8 mouse cellular contexts compared by ENCODE assay signal in genomic region chr19:44989567-44990495, GRCm38 (mm10). TPM values are rescaled to one million over a fixed set of nuclear protein-coding genes. Genes with fewer than 3 reads are reported as not detected.
A peak's percentile ranks its signal among the peaks of the same experiment; 100 is the strongest.
DNase-seq lines count a peak whose midpoint lies in the region; ATAC-seq and TF ChIP-seq lines count a peak whose summit lies in the region.

No protein-coding gene starts in this region.

- H3K4me2 ChIP-seq in kidney, embryonic 16.5 days (replicated peaks; ENCODE audit: low read depth, low read length), result peak overlapping the region; percentile 99
- H3K4me2 ChIP-seq in midbrain, embryonic 16.5 days (ENCODE audit: low read length), result peak overlapping the region; percentile 76

- no peak overlapping the region for H3K27ac ChIP-seq in testis, adult 2 months (ENCODE audit: control insufficient read depth, insufficient read depth, low read depth, low read length)
- peak overlapping the region; percentile 54; the same call in 1 of the 2 replicates for H3K27ac ChIP-seq in kidney, embryonic 16.5 days (ENCODE audit: low read length)
- H3K27ac ChIP-seq in midbrain, embryonic 16.5 days (ENCODE audit: low read length), result peak overlapping the region; percentile 69

- H3K4me3 ChIP-seq in testis, adult 2 months (ENCODE audit: control insufficient read depth, low read depth, low read length), result peak overlapping the region; percentile 64
- H3K4me3 ChIP-seq in kidney, embryonic 16.5 days (ENCODE audit: low read length), result peak overlapping the region; percentile 65
- peak overlapping the region; percentile 63 for H3K4me3 ChIP-seq in midbrain, embryonic 16.5 days (ENCODE audit: low read depth, low read length)

- H3K9ac ChIP-seq in kidney, embryonic 16.5 days (replicated peaks; ENCODE audit: low read length), result peak overlapping the region; percentile 70
- H3K9ac ChIP-seq in midbrain, embryonic 16.5 days (ENCODE audit: low read depth, low read length), result peak overlapping the region; percentile 85

- no peak for TF ChIP-seq POLR2A in testis, adult 2 months (IDR thresholded peaks at IDR 0.05; ENCODE audit: control insufficient read depth, low read depth, low read length)

- H3K36me3 ChIP-seq in testis, adult 2 months (ENCODE audit: control insufficient read depth, insufficient read depth, low read length), result no peaks in the 10 kb centered on the region
- H3K36me3 ChIP-seq in kidney, embryonic 16.5 days (ENCODE audit: insufficient read depth, low read length), result no peaks in the 10 kb centered on the region
- H3K36me3 ChIP-seq in midbrain, embryonic 16.5 days (ENCODE audit: control insufficient read depth, insufficient read depth, low read length), result 0 out of 2 replicates have a peak, but pooled peaks cover 3% of the 10 kb centered on the region

- no peak for TF ChIP-seq CTCF in testis, adult 2 months (IDR thresholded peaks at IDR 0.05; ENCODE audit: control insufficient read depth, insufficient read depth, insufficient replicate concordance, low read depth, low read length)

- H3K4me1 ChIP-seq in testis, adult 2 months (ENCODE audit: control insufficient read depth, insufficient read depth, low read length), result peaks cover 14% of the 10 kb centered on the region
- H3K4me1 ChIP-seq in kidney, embryonic 16.5 days (ENCODE audit: insufficient read depth, low read length), result peaks cover 46% of the 10 kb centered on the region
- H3K4me1 ChIP-seq in midbrain, embryonic 16.5 days (ENCODE audit: control insufficient read depth, insufficient read depth, low read length), result peaks cover 16% of the 10 kb centered on the region

- DNase-seq in adrenal gland, adult 2 months, result peak; percentile 42
- no peak for DNase-seq in adrenal gland, adult 18-20 months (ENCODE audit: low spot score in 2 of 2)
- no peak for DNase-seq in testis, postnatal 10 days (ENCODE audit: low spot score)
- DNase-seq in right cerebral cortex, adult 2 months (ENCODE audit: low spot score in 2 of 2), result no peak
- DNase-seq in urinary bladder, postnatal 14 days (ENCODE audit: low spot score), result no peak

- 0 out of 2 replicates have a peak, but pooled peaks cover 2% of the 10 kb centered on the region for H3K27me3 ChIP-seq in testis, adult 2 months (ENCODE audit: control insufficient read depth, insufficient read depth, low read length)
- no peaks in the 10 kb centered on the region for H3K27me3 ChIP-seq in kidney, embryonic 16.5 days (ENCODE audit: insufficient read depth, low read length)
- H3K27me3 ChIP-seq in midbrain, embryonic 16.5 days (ENCODE audit: control insufficient read depth, insufficient read depth, low read depth, low read length), result no peaks in the 10 kb centered on the region

- no peaks in the 10 kb centered on the region for H3K9me3 ChIP-seq in kidney, embryonic 16.5 days (ENCODE audit: low read length)
- no peaks in the 10 kb centered on the region for H3K9me3 ChIP-seq in midbrain, embryonic 16.5 days (replicated peaks; ENCODE audit: control insufficient read depth, low read length, poor library complexity, severe bottlenecking)

- 6% methylated on average over 22 of the region's 22 CpGs for WGBS in kidney, embryonic 16.5 days
- 5% methylated on average over 22 of the region's 22 CpGs for WGBS in midbrain, embryonic 16.5 days

- 0 out of 2 replicates have a peak, but pooled peaks have one; percentile 8 for ATAC-seq in kidney, embryonic 16.5 days (ENCODE audit: low FRiP score, low TSS enrichment)
- ATAC-seq in midbrain, embryonic 16.5 days, result peak; percentile 46

RNA-seq across cellular contexts. Expression of gene Sema4g, which starts 0.9 kb away (rescaled TPM):
- 1 to 10 TPM; 6.3 to 7.7 TPM for total RNA-seq in adrenal gland, adult 2 months (2021)
- 9.4 and 13.4 TPM in 2 replicates for polyA plus RNA-seq in adrenal gland, adult 2 months (2012; rRNA removed)
- 1 to 10 TPM; 4.1 to 5.5 TPM for total RNA-seq in adrenal gland, adult 18-20 months (2021)
- 11.2 and 12.5 TPM in 2 replicates for polyA plus RNA-seq in testis, adult 2 months (2012; rRNA removed)
- 6.5 and 7.0 TPM in 2 replicates for polyA plus RNA-seq in kidney, embryonic 16.5 days (2015; fragmentation: Nextera tagmentation; extraction: Ambion mirVana)
- 16.5 and 16.9 TPM in 2 replicates for polyA plus RNA-seq in midbrain, embryonic 16.5 days (2015; fragmentation: Nextera tagmentation; extraction: Ambion mirVana)

RNA-seq across cellular contexts. Expression of gene Twnk, which starts 15.6 kb away (rescaled TPM):
- total RNA-seq in adrenal gland, adult 2 months (2021), result 10 to 100 TPM; 24.7 to 37.1 TPM
- 7.5 and 9.6 TPM in 2 replicates for polyA plus RNA-seq in adrenal gland, adult 2 months (2012; rRNA removed)
- total RNA-seq in adrenal gland, adult 18-20 months (2021), result 10 to 100 TPM; 24.7 to 30.5 TPM
- polyA plus RNA-seq in testis, adult 2 months (2012; rRNA removed), result 5.2 and 6.2 TPM in 2 replicates
- polyA plus RNA-seq in kidney, embryonic 16.5 days (2015; fragmentation: Nextera tagmentation; extraction: Ambion mirVana), result 28.4 and 31.5 TPM in 2 replicates
- 13.6 and 16.0 TPM in 2 replicates for polyA plus RNA-seq in midbrain, embryonic 16.5 days (2015; fragmentation: Nextera tagmentation; extraction: Ambion mirVana)

RNA-seq across cellular contexts. Expression of gene Mrpl43, which starts 16.4 kb away (rescaled TPM):
- total RNA-seq in adrenal gland, adult 2 months (2021), result 10 to 100 TPM; 45.2 to 55.1 TPM
- polyA plus RNA-seq in adrenal gland, adult 2 months (2012; rRNA removed), result 196 and 208 TPM in 2 replicates
- 10 to 100 TPM; 45.2 to 48.3 TPM for total RNA-seq in adrenal gland, adult 18-20 months (2021)
- polyA plus RNA-seq in testis, adult 2 months (2012; rRNA removed), result 43.4 and 46.8 TPM in 2 replicates
- 69.5 and 72.8 TPM in 2 replicates for polyA plus RNA-seq in kidney, embryonic 16.5 days (2015; fragmentation: Nextera tagmentation; extraction: Ambion mirVana)
- polyA plus RNA-seq in midbrain, embryonic 16.5 days (2015; fragmentation: Nextera tagmentation; extraction: Ambion mirVana), result 88.6 and 92.9 TPM in 2 replicates

RNA-seq across cellular contexts. Expression of gene Lzts2, which starts 24.4 kb away (rescaled TPM):
- 100 to 1,000 TPM in 1 of 2 experiments, 10 to 100 TPM in 1; 52.8 to 111 TPM for total RNA-seq in adrenal gland, adult 2 months (2021)
- 313 and 342 TPM in 2 replicates for polyA plus RNA-seq in adrenal gland, adult 2 months (2012; rRNA removed)
- total RNA-seq in adrenal gland, adult 18-20 months (2021), result 10 to 100 TPM; 70.6 to 72.7 TPM
- polyA plus RNA-seq in testis, adult 2 months (2012; rRNA removed), result 36.2 and 42.3 TPM in 2 replicates
- polyA plus RNA-seq in kidney, embryonic 16.5 days (2015; fragmentation: Nextera tagmentation; extraction: Ambion mirVana), result 57.5 and 59.2 TPM in 2 replicates
- 15.5 and 17.2 TPM in 2 replicates for polyA plus RNA-seq in midbrain, embryonic 16.5 days (2015; fragmentation: Nextera tagmentation; extraction: Ambion mirVana)

RNA-seq across cellular contexts. Expression of gene Pdzd7, which starts 55.7 kb away (rescaled TPM):
- total RNA-seq in adrenal gland, adult 2 months (2021), result under 1 TPM in 1 of 2 experiments, not detected in 1; 0.09 TPM
- 0.62 and 0.65 TPM in 2 replicates for polyA plus RNA-seq in adrenal gland, adult 2 months (2012; rRNA removed)
- under 1 TPM; 0.13 to 0.48 TPM for total RNA-seq in adrenal gland, adult 18-20 months (2021)
- polyA plus RNA-seq in testis, adult 2 months (2012; rRNA removed), result 1.0 and 1.1 TPM in 2 replicates
- 0.82 and 0.89 TPM in 2 replicates for polyA plus RNA-seq in kidney, embryonic 16.5 days (2015; fragmentation: Nextera tagmentation; extraction: Ambion mirVana)
- 2.9 and 3.9 TPM in 2 replicates for polyA plus RNA-seq in midbrain, embryonic 16.5 days (2015; fragmentation: Nextera tagmentation; extraction: Ambion mirVana)
